Mouse (Mus musculus) neural tube, embryonic 11.5 days (tissue): Measurements from ENCODE around the gene Rad23a. TPM values are rescaled to one million over a fixed set of nuclear protein-coding genes. Genes with fewer than 3 reads are reported as not detected.

Experiments
- microRNA-seq: library from miRNA; unstranded; fragments of <30 nt; microRNA quantifications from one replicate; pipeline ENCODE4, GENCODE M21; 2016
- polyA plus RNA-seq: library from polyadenylated mRNA; unstranded; fragments of >200 nt; fragmentation: Nextera tagmentation; extraction: Ambion mirVana; gene quantifications from 2 replicates; pipeline ENCODE4 v1.2.1, GENCODE M21; 2014

Rad23a gene
- polyA plus RNA-seq, 1 experiment from 2014 or later = 101 TPM

Small RNA genes lying within 50 kb of the gene (microRNA-seq; reads per million reads assigned to microRNA genes)
- gene Mir7069 = 3.9 reads per million, percentile 9 among the genes with 10 or more reads in this experiment

Other genes with a start within 250 kb of the Rad23a start
- 71.6 and 79.4 TPM in 2 replicates for gene Ier2, start 177.8 kb downstream of the Rad23a start, polyA plus RNA-seq
- 60.4 and 60.6 TPM in 2 replicates for gene Trmt1, start 154.4 kb downstream of the Rad23a start, polyA plus RNA-seq
- 26.2 and 27.0 TPM in 2 replicates for gene Nacc1, start 152.8 kb downstream of the Rad23a start, polyA plus RNA-seq
- 4.6 and 5.3 TPM in 2 replicates for gene Lyl1, start 139.2 kb downstream of the Rad23a start, polyA plus RNA-seq
- 0.84 and 1.8 TPM in 2 replicates for gene G430095P16Rik, start 117.7 kb downstream of the Rad23a start, polyA plus RNA-seq
- 3.1 and 3.7 TPM in 2 replicates for gene Nfix, start 40.3 kb downstream of the Rad23a start, polyA plus RNA-seq
- gene Dand5, start 17.8 kb downstream of the Rad23a start, polyA plus RNA-seq = 4.7 and 7.3 TPM in 2 replicates
- 38.6 and 38.7 TPM in 2 replicates for gene Gadd45gip1, start 9.1 kb downstream of the Rad23a start, polyA plus RNA-seq
- 870 and 925 TPM in 2 replicates for gene Calr, start 6.3 kb upstream of the Rad23a start, polyA plus RNA-seq
- 95.7 and 104 TPM in 2 replicates for gene Farsa, start 16.3 kb upstream of the Rad23a start, polyA plus RNA-seq
- gene Syce2, start 31.4 kb upstream of the Rad23a start, polyA plus RNA-seq = 50.5 and 56.9 TPM in 2 replicates
- gene Gcdh, start 53.3 kb upstream of the Rad23a start, polyA plus RNA-seq = 31.5 and 33.7 TPM in 2 replicates
- gene Klf1, start 61.3 kb upstream of the Rad23a start, polyA plus RNA-seq = 11.8 and 12.9 TPM in 2 replicates
- gene Dnase2a, start 67.9 kb upstream of the Rad23a start, polyA plus RNA-seq = 4.0 and 4.9 TPM in 2 replicates
- 13.8 and 14.6 TPM in 2 replicates for gene Mast1, start 96.7 kb upstream of the Rad23a start, polyA plus RNA-seq
- gene Rtbdn, start 106.3 kb upstream of the Rad23a start, polyA plus RNA-seq = 0.25 TPM in 1 of 2 replicates, not detected in the other
- not detected in 2 replicates for gene Gm49661, start 128.8 kb upstream of the Rad23a start, polyA plus RNA-seq
- 1,335 and 1,358 TPM in 2 replicates for gene Prdx2, start 128.9 kb upstream of the Rad23a start, polyA plus RNA-seq
- 92.9 and 116 TPM in 2 replicates for gene Rnaseh2a, start 129.1 kb upstream of the Rad23a start, polyA plus RNA-seq
- gene Junb, start 138.1 kb upstream of the Rad23a start, polyA plus RNA-seq = 6.2 and 6.9 TPM in 2 replicates
- gene Hook2, start 149.9 kb upstream of the Rad23a start, polyA plus RNA-seq = 10.5 and 12.9 TPM in 2 replicates
- gene Best2, start 173.9 kb upstream of the Rad23a start, polyA plus RNA-seq = not detected in 2 replicates
- gene Asna1, start 184.6 kb upstream of the Rad23a start, polyA plus RNA-seq = 129 and 130 TPM in 2 replicates
- gene Trir, start 186.2 kb upstream of the Rad23a start, polyA plus RNA-seq = 158 and 170 TPM in 2 replicates
- 16.3 and 19.7 TPM in 2 replicates for gene Tnpo2, start 196.2 kb upstream of the Rad23a start, polyA plus RNA-seq
- 25.0 and 25.8 TPM in 2 replicates for gene Fbxw9, start 219.4 kb upstream of the Rad23a start, polyA plus RNA-seq
- gene Gm5741, start 227.3 kb upstream of the Rad23a start, polyA plus RNA-seq = not detected in 2 replicates
- gene Dhps, start 231.1 kb upstream of the Rad23a start, polyA plus RNA-seq = 70.3 and 73.8 TPM in 2 replicates
- gene Wdr83os, start 240.1 kb upstream of the Rad23a start, polyA plus RNA-seq = 117 and 119 TPM in 2 replicates
- gene Wdr83, start 240.6 kb upstream of the Rad23a start, polyA plus RNA-seq = 52.6 and 60.6 TPM in 2 replicates
- 14.4 and 17.4 TPM in 2 replicates for gene Man2b1, start 242.6 kb upstream of the Rad23a start, polyA plus RNA-seq